Mouse (Mus musculus) small intestine, adult 2 months (tissue): ENCODE measurements around the gene Tpo. TPM values are rescaled to one million over a fixed set of nuclear protein-coding genes. Genes with fewer than 3 reads are reported as not detected.

Experiments used
- H3K27ac ChIP-seq: fragments of 200-500 bp; 2 replicates; pipeline ENCODE4 v1.5.1; 2012; ENCODE audit warnings: low read depth, low read length, control low read depth, inconsistent platforms; ENCODE audit not compliant: insufficient read depth
- H3K27me3 ChIP-seq: fragments of 200-500 bp; 2 replicates; pipeline ENCODE4 v1.6.1; 2012; ENCODE audit warnings: mild to moderate bottlenecking, moderate library complexity, low read length, inconsistent platforms; ENCODE audit not compliant: control insufficient read depth, insufficient read depth
- H3K36me3 ChIP-seq: fragments of 200-500 bp; 2 replicates; pipeline ENCODE4 v1.6.1; 2012; ENCODE audit warnings: mild to moderate bottlenecking, low read length, control low read depth, inconsistent platforms; ENCODE audit not compliant: control insufficient read depth, insufficient read depth
- H3K4me1 ChIP-seq: fragments of 200-500 bp; 2 replicates; pipeline ENCODE4 v1.6.1; 2012; ENCODE audit warnings: low read length, inconsistent platforms, mixed read lengths; ENCODE audit not compliant: control insufficient read depth, insufficient read depth, insufficient read length
- H3K4me3 ChIP-seq: fragments of 200-500 bp; 2 replicates; pipeline ENCODE4 v1.5.1; 2012; ENCODE audit warnings: low read depth, mild to moderate bottlenecking, control low read depth, inconsistent platforms, low read length, moderate library complexity
- CTCF ChIP-seq: fragments of 200-500 bp; IDR thresholded peaks from 2 replicates; pipeline ENCODE4 v1.5.1; 2012; ENCODE audit warnings: low read depth, mild to moderate bottlenecking, control low read depth, inconsistent platforms, low read length, moderate library complexity, mixed read lengths; ENCODE audit not compliant: insufficient replicate concordance, insufficient read length; ENCODE audit errors: extremely low read depth
- POLR2A ChIP-seq: fragments of 200-500 bp; IDR thresholded peaks from 2 replicates; pipeline ENCODE4 v1.6.1; 2012; ENCODE audit warnings: low read depth, mild to moderate bottlenecking, control low read depth, inconsistent platforms, low read length, moderate library complexity
- WGBS: fragments of 180-500 bp; shearing (Covaris S2); methylation state at CpG from one replicate; pipeline ENCODE4 v1.1.7; 2018; 5-methylcytosine and 5-hydroxymethylcytosine counted together
- polyA plus RNA-seq: library from polyadenylated mRNA; depleted of rRNA; stranded (reverse); fragments of >200 nt; gene quantifications from 2 replicates; pipeline ENCODE4 v1.2.3, GENCODE M21; 2012

Tpo gene
- polyA plus RNA-seq, 1 experiment = 0.27 TPM

DNA sequence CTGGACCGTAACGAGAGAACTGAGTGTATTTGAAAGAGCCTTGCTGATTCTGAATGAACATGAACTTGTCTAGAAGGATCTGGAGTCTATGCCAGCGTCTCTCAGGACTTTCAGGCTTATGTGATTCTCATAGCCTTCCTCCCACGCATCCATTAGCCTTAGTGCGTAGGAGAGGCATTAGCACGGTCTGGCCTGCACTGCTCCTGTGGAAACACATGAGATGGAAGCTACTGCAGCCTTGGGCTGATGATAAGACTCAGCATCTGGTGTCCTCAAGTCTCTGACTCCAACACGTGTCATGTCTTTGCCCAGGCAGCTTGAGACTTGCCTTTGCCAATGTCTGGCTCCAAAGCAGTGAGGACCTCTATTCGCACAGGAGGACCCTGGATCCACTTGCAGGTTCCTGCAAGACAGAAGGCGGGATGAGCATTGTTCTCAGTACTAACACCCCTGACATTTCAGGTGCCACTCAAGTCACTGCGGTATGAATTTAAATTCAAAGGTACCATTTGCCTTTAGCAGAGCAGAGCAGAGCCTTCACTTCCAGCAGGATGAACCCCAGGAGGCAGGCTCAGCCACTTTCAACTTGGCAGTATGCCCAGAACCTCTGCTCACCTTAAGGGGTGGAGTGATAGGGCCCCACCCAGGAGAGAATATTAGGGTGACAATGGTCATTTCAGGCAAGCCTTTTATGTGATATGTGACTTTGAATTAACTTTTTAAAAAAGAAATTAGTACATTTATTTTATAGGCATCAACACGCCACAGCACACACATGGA is 77.5 kb downstream of the Tpo start:
- WGBS = 82% methylated on average over 11 of the region's 11 CpGs
- H3K36me3 ChIP-seq = no peaks in the 10 kb centered on the region
- H3K27me3 ChIP-seq = no peaks in the 10 kb centered on the region
- no peaks in the 10 kb centered on the region for H3K4me1 ChIP-seq
- H3K4me3 ChIP-seq = no peak overlapping the region
- H3K27ac ChIP-seq = no peak overlapping the region
- TF ChIP-seq CTCF (no peak), POLR2A (no peak)

GRCm38 (mm10) chr12:30050235-30050634 is 82.2 kb downstream of the Tpo start:
- WGBS = 14% methylated on average over 4 of the region's 4 CpGs
- no peak overlapping the region for H3K4me3 ChIP-seq
- no peaks in the 10 kb centered on the region for H3K36me3 ChIP-seq
- no peaks in the 10 kb centered on the region for H3K4me1 ChIP-seq
- no peaks in the 10 kb centered on the region for H3K27me3 ChIP-seq
- no peak overlapping the region for H3K27ac ChIP-seq
- TF ChIP-seq CTCF (peak; percentile 17; the same call in 1 of the 2 replicates), POLR2A (no peak)

DNA sequence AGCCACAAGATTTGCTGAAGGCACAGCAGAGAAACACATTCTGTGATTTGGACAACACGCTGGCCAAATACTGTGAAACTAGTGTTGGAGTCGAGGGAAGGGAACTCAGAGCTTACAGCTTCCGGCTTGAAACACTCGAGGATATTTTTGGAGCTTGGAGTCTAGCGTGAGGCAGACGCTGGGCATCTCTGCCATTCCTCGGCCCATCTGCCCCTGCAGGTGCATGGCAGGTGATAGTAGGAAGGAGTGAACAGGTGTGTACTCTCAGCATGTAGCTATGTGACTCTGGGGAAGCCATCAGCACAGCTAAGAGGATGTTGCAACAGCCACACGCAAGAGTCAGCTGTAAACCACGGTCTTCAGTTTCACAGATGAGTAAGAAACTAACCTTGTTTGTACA is 82.6 kb downstream of the Tpo start:
- Histone ChIP-seq H3K36me3 (no peaks in the 10 kb centered on the region), H3K27me3 (no peaks in the 10 kb centered on the region), H3K4me1 (no peaks in the 10 kb centered on the region), H3K4me3 (no peak overlapping the region), H3K27ac (no peak overlapping the region)
- 77% methylated on average over 9 of the region's 9 CpGs for WGBS
- TF ChIP-seq CTCF (no peak), POLR2A (no peak)

GRCm38 (mm10) chr12:30048848-30049247 is 83.6 kb downstream of the Tpo start:
- no peaks in the 10 kb centered on the region for H3K36me3 ChIP-seq
- H3K4me1 ChIP-seq = no peaks in the 10 kb centered on the region
- TF ChIP-seq CTCF (no peak), POLR2A (no peak)
- no peak overlapping the region for H3K27ac ChIP-seq
- H3K4me3 ChIP-seq = no peak overlapping the region
- WGBS = 85% methylated on average over 6 of the region's 6 CpGs
- no peaks in the 10 kb centered on the region for H3K27me3 ChIP-seq

DNA sequence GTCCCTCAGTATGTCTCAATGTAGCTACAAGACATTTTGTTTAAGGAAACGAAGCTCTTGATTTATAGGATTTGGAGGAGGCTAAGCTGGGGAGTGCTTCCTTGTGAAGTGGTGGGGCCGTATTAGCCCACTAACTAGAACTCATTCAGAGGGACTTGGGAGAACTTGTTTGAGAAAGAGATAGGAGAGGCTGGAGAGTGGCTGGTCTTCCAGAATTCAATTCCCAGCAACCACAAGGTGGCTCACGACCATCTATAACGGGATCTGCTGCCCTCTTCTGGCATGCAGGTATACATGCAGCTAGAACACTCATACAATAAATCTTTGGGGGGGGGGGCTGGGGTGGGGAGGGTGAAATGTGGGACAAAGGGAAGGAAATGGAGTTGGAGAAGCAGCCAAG is 92.3 kb downstream of the Tpo start:
- no peak overlapping the region for H3K4me3 ChIP-seq
- no peaks in the 10 kb centered on the region for H3K4me1 ChIP-seq
- H3K27me3 ChIP-seq = no peaks in the 10 kb centered on the region
- no peaks in the 10 kb centered on the region for H3K36me3 ChIP-seq
- TF ChIP-seq CTCF = peak; percentile 67; the same call in 1 of the 2 replicates
- no peak for TF ChIP-seq POLR2A
- H3K27ac ChIP-seq = no peak overlapping the region
- WGBS = 16% methylated on average over 4 of the region's 4 CpGs

GRCm38 (mm10) chr12:30039565-30039964 is 92.9 kb downstream of the Tpo start:
- Histone ChIP-seq H3K27ac (no peak overlapping the region), H3K27me3 (no peaks in the 10 kb centered on the region), H3K36me3 (no peaks in the 10 kb centered on the region), H3K4me3 (no peak overlapping the region), H3K4me1 (no peaks in the 10 kb centered on the region)
- TF ChIP-seq POLR2A (no peak), CTCF (peak; percentile 58; the same call in 1 of the 2 replicates)
- WGBS = 38% methylated on average over 4 of the region's 4 CpGs

GRCm38 (mm10) chr12:30036569-30037055 is 95.8 kb downstream of the Tpo start:
- Histone ChIP-seq H3K36me3 (no peaks in the 10 kb centered on the region), H3K4me1 (no peaks in the 10 kb centered on the region), H3K27me3 (no peaks in the 10 kb centered on the region), H3K4me3 (no peak overlapping the region), H3K27ac (no peak overlapping the region)
- WGBS = 52% methylated on average over 4 of the region's 4 CpGs
- TF ChIP-seq CTCF (no peak), POLR2A (no peak)
